Mouse (Mus musculus): ENCODE data around the gene Dynlt1b.
"Not testable (repeated sequence)": the region's sequence is repeated elsewhere in the genome, so short reads cannot be mapped to it uniquely, and the experiment has no call there.

DNA sequence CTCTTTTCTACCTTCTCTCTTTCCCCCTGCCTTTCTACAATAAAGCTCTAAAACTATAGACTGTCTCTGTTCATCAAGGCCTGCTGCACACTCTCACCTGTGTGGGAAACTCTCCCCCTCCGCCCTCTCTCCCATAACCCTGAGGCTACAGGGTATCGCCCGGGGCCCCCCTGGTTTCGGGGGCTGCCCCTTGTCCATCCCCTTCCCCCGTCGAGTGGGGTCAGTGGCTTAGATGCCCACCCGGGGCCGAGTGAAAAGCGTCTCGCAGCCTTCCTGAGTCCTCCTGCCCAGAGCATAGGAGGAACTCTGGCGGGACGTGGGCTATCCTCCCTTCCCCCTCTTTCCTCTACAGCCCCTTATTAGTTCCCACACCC is 51.7 kb downstream of the Dynlt1b start:
- not testable (repeated sequence) for TF ChIP-seq POLR2A (IDR thresholded peaks at IDR 0.05; ENCODE audit: control insufficient read depth, extremely low read depth, insufficient read depth, low read length, poor library complexity); CTCF (IDR thresholded peaks at IDR 0.05; ENCODE audit: borderline replicate concordance, control insufficient read depth, extremely low read depth, insufficient read depth, low read length, poor library complexity)

Measured in thymus, adult 2 months (tissue).